Mouse (Mus musculus) thymus, postnatal 36 days (tissue): ENCODE measurements around the gene Cblc.

Experiments
- DNase-seq, 2 experiments: peaks; one replicate each; pipeline ENCODE4 v3.0.0; 2022; ENCODE audit warnings: mixed read lengths in 2 of 2

The Cblc gene

DNA sequence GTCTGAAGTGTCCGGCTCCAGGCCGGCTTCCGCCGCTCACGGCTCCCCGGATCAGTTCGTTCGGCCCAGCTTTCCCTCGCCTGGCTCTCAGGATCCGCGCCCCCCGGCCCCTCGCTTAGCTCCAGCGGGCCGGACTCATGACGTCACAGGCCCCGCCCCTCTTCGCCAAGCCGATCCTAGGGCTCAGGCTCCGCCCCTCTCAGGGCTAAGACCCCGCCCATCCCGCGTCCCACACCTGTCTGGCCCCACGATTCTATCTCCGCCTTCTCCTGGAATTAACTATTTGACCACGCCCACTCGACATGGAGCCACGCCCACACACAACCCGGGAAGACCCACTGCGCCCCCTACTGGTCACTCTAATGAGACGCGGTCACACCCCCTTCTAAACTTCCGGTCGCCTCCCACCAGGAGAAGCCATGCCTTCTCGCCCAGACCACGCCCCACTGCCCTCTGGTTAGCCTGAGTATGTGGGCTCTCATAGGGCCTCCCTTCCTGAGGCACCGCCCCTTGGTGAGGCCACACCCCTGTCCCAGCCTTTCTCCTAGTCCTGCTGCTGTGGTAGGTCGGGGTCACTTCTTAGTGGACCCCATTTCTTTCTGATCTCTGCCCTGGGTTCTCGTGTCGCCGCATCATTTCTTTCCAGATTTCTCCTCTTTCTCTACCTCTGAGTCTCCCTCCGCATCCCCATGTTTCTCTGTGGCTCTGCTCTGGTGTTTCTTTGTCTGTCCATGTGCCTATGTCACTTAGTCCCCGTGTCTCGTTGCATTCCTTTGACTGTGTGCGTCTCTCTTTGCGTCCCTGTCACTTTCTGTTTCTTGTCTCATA, 47.0 kb downstream of the Cblc start:
- peak; percentile 50 to 62 for DNase-seq

GRCm38 (mm10) chr7:19748219-19749195, 48.1 kb downstream of the Cblc start:
- no peak for DNase-seq

- no peak for DNase-seq
Observed at GRCm38 (mm10) chr7:19747420-19748218, 49.0 kb downstream of the Cblc start.

- DNase-seq = no peak
Observed at GRCm38 (mm10) chr7:19746426-19747201, 50.0 kb downstream of the Cblc start.

GRCm38 (mm10) chr7:19745971-19746370, 50.6 kb downstream of the Cblc start:
- DNase-seq = no peak

DNA sequence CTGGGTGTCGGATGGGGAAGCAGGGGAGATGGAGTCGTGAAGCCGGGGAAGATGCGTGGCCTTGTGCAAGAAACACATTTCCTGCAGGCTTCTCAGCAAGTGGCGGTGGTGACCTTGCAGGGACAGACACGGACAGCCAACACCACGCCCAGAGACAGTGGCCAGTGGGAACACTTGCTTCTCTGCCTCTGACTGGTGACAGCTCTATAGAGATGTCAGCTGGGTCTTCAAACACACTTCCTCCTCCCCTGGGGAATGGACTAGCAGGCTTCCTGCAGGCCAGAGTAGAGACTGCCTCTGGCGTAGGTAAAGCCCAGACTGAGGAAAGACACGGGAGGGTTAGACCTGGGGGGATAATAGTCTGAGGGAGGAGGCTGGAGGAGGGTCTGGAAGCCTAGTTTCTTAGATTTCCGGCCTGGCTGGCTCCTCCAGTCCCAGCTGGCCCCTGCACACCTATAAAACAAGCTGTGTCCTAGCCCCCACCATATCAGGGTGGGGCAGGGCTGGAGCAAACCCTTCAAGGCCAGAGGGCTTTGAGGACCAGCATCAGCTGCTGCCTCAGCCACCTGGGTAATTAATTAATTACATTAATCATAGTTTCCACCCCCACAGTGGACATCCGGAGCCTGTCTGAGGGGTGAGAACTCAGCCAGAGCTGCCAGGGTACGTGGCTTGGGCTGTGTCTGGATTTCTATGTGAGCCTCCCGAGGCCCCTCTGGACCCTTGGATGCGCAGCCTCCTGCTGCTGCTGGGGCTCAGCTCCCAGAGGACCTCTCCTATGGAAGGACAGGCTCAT, 51.8 kb downstream of the Cblc start:
- no peak for DNase-seq

GRCm38 (mm10) chr7:19743791-19744190, 52.8 kb downstream of the Cblc start:
- no peak for DNase-seq

DNA sequence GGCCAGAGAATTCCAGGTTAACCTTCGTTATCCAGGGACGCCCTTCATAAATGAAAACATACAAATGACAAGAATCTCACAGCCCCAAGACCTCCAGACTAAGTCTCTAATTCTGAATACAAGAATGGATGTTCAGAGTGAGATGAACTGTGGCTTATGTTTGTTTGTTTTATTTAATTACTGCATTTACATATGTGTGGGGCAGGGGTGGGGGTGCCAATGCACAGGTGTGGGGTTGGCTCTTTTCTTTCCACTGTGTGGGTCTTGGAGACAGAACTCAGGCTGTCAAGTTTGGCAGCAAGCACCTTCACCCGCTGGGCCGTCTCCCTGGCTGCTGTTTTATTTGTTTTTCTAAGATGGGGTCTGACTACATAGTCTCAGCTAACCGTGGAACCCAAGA, 54.1 kb downstream of the Cblc start:
- DNase-seq = no peak

- no peak for DNase-seq
Observed at GRCm38 (mm10) chr7:19741329-19742031, 55.1 kb downstream of the Cblc start.

GRCm38 (mm10) chr7:19740269-19740668, 56.3 kb downstream of the Cblc start:
- DNase-seq = no peak

DNA sequence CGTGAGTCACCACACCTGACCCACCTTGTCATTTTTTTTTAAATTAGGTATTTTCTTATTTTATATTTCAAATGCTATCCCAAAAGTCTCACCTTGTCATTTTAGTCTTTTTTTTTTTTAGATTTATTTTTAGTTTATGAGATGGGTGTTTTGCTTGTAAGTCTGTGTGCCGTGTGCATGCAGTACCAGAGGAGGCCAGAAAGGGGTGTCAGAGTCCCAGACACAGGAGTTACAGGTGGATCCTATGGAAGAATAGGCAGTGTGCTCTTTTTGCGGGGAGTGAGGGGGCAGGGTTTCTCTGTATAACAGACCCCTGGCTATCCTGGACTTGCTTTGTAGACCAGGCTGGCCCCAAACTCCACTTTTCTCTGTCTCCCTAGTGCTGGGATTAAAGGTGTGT, 57.8 kb downstream of the Cblc start:
- DNase-seq = no peak

DNA sequence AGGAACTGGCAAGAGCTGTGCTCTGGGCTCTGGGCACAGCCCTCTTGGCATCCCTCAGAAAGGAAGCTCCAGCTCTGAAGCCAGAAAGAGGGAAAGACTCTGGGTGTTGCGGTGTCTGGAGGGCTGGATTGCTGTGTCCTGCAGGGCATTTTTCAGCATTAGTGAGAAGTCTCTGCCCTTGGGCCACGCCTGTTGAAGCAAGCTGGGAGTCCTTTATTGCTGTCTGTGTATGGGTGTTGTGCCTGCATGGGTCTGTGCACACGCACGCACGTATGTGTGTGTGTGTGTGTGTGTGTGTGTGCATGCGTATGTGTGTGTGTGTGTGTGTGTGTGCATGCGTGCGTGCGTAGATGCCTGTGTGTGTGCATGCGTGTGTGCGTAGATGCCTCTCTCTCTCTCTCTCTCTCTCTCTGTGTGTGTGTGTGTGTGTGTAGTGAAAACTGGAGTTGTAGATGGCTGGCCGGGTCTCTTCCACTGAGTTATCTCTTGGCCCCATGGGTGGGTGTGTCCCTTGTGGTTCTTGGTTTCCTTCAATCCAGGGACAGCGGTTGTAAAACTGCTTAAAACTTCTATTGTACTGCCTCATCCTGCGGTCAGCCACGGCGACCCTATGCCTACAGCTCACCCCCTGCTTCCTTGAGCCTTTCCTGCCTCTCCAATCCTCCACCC, 60.1 kb downstream of the Cblc start:
- DNase-seq = no peak

DNA sequence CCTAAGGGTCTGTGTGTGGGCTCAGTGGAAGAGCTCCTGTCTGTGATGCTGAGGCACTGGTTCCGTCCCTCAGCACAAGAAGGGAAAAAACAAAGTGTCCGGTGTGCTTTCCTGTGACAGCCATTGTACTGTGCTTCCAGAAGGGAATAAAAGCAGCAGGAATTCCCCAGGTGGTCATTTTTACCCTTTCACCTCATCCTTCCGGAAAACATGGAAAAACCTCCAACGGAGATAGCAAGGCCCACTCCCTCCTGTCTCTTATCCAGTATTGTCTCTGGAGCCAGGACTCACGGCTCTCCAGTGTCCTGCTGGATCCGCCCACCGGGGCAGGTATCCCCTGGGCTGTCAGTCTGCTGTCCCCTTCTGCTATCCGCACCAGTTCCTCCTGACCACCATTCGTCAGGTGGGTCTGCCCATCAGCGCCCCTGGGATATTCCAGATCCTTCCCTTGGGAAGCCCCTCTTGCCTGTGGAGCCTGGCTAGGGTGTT, 62.4 kb downstream of the Cblc start:
- no peak for DNase-seq
